Mouse (Mus musculus): Measurements from ENCODE around the gene Kcnh7. TPM values are rescaled to one million over a fixed set of nuclear protein-coding genes. Genes with fewer than 3 reads are reported as not detected.

The Kcnh7 gene
- polyA plus RNA-seq, 1 experiment from 2014 or later = 0.95 TPM

DNA sequence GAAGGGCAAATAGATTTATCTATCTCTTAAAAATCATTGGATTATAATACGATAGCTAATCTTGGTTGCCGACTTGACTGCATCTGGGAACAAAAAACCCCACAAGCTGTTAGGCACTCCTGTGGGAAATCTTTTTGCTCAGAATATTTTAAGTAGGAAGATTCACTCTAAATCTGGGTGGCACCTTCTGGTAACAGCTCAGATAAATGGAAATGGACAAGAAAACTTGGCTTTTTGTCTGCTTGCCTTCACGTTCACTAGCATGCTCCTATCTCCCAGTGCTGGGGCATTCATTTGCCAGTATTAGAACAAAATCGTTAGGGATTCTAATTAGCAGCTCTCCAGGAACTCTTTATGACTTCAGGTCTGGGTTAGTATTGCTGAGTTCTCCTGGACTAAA lies 260.3 kb downstream of the Kcnh7 start:
- Histone ChIP-seq H3K27me3 (no peaks in the 10 kb centered on the region), H3K4me2 (replicated peaks) (no peak overlapping the region), H3K36me3 (no peaks in the 10 kb centered on the region), H3K9ac (no peak overlapping the region), H3K4me1 (no peaks in the 10 kb centered on the region), H3K27ac (no peak overlapping the region), H3K9me3 (no peaks in the 10 kb centered on the region), H3K4me3 (no peak overlapping the region)
- 68% methylated on average over 4 of the region's 4 CpGs for WGBS
- no peak for ATAC-seq (ENCODE audit: low FRiP score, low read depth)

DNA sequence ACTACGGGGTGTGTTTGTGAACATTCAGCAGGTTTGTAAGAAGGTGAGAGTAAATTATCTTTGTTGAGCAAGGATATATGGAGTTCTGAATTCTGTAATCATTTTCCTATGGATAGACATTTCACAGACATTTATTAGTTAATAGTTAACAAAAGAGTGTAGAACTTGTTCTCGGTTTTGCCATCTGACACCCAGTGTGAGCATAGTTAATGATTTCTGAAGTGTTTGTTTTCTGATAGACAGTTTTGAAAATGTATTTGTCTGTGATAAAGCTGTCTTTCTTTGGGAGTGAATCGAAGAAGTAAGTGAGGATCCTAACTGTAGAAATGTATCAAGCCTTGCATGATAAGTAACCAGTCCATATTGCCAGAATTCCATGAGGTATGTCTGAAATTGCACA lies 276.4 kb downstream of the Kcnh7 start:
- Histone ChIP-seq H3K4me2 (replicated peaks) (no peak overlapping the region), H3K9ac (no peak overlapping the region), H3K9me3 (no peaks in the 10 kb centered on the region), H3K36me3 (no peaks in the 10 kb centered on the region), H3K27ac (no peak overlapping the region), H3K4me3 (no peak overlapping the region), H3K27me3 (no peaks in the 10 kb centered on the region), H3K4me1 (no peaks in the 10 kb centered on the region)
- ATAC-seq (ENCODE audit: low FRiP score, low read depth) = no peak
- 79% methylated on average over 3 of the region's 3 CpGs for whole genome bisulfite sequencing

- H3K9me3 ChIP-seq = no peaks in the 10 kb centered on the region
- H3K9ac ChIP-seq = no peak overlapping the region
- no peak for ATAC-seq (ENCODE audit: low FRiP score, low read depth)
- no peak overlapping the region for H3K4me2 ChIP-seq (replicated peaks)
- H3K4me1 ChIP-seq = no peaks in the 10 kb centered on the region
- no peak overlapping the region for H3K27ac ChIP-seq
- WGBS = 60% methylated on average over 1 of the region's 1 CpGs
- H3K27me3 ChIP-seq = no peaks in the 10 kb centered on the region
- no peak overlapping the region for H3K4me3 ChIP-seq
- no peaks in the 10 kb centered on the region for H3K36me3 ChIP-seq
Measured at GRCm38 (mm10) chr2:62902363-62903353, 281.4 kb downstream of the Kcnh7 start.

- Histone ChIP-seq H3K4me1 (no peaks in the 10 kb centered on the region), H3K9me3 (no peaks in the 10 kb centered on the region), H3K4me3 (no peak overlapping the region), H3K27me3 (no peaks in the 10 kb centered on the region), H3K4me2 (replicated peaks) (no peak overlapping the region), H3K36me3 (no peaks in the 10 kb centered on the region), H3K9ac (no peak overlapping the region), H3K27ac (no peak overlapping the region)
- WGBS = 62% methylated on average over 4 of the region's 4 CpGs
- ATAC-seq (ENCODE audit: low FRiP score, low read depth) = no peak
Measured at GRCm38 (mm10) chr2:62878763-62879162, 305.3 kb downstream of the Kcnh7 start.

- Histone ChIP-seq H3K4me1 (no peaks in the 10 kb centered on the region), H3K4me2 (replicated peaks) (no peak overlapping the region), H3K9ac (no peak overlapping the region), H3K9me3 (no peaks in the 10 kb centered on the region), H3K4me3 (no peak overlapping the region), H3K27me3 (no peaks in the 10 kb centered on the region), H3K36me3 (no peaks in the 10 kb centered on the region), H3K27ac (no peak overlapping the region)
- ATAC-seq (ENCODE audit: low FRiP score, low read depth) = no peak
- 94% methylated on average over 3 of the region's 3 CpGs for WGBS
Measured at GRCm38 (mm10) chr2:62855391-62855790, 328.7 kb downstream of the Kcnh7 start.

DNA sequence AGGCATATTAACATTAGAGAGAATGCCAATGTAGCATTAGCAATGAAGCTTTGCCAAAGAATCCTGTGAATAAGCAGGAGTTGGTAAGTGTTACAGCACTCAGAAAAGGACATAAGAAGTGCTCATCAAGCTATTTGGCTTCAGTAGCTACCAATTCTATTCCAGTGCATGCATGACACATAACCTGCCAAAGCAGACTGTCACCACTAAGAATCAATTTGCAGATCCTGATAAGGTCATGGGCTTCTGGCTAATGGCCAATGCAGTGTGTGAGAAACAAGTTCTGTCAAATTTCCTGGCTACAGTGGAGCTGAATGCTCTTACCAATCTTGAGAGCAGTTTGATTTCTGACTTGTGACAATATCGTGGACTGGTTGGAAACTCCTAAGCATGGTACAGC lies 341.5 kb downstream of the Kcnh7 start:
- H3K9me3 ChIP-seq = no peaks in the 10 kb centered on the region
- H3K27ac ChIP-seq = no peak overlapping the region
- WGBS = 98% methylated on average over 1 of the region's 1 CpGs
- no peaks in the 10 kb centered on the region for H3K27me3 ChIP-seq
- no peak overlapping the region for H3K9ac ChIP-seq
- ATAC-seq (ENCODE audit: low FRiP score, low read depth) = no peak
- H3K4me2 ChIP-seq (replicated peaks) = no peak overlapping the region
- no peaks in the 10 kb centered on the region for H3K4me1 ChIP-seq
- H3K4me3 ChIP-seq = no peak overlapping the region
- H3K36me3 ChIP-seq = no peaks in the 10 kb centered on the region

DNA sequence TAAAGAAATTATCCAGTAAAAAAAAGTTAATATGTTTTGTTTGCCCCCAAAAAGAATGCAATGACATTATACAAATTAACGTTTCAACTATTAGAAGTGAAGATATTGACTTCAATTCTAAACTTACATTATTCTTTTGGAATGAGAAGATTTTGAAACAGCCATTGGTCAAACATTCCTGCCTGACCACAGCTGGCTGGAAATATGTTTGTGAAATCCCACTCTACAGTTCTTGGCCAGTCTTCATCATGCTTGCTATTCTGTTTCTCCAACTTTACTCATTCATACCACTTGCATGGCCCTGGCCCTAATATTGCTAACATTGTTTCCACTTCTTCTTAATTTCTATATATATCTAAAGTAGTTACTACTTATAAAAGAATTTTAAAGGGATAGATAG lies 349.8 kb downstream of the Kcnh7 start:
- no peak overlapping the region for H3K27ac ChIP-seq
- H3K9me3 ChIP-seq = no peaks in the 10 kb centered on the region
- no peak overlapping the region for H3K4me2 ChIP-seq (replicated peaks)
- no peak for ATAC-seq (ENCODE audit: low FRiP score, low read depth)
- no peaks in the 10 kb centered on the region for H3K27me3 ChIP-seq
- no peaks in the 10 kb centered on the region for H3K36me3 ChIP-seq
- 83% methylated on average over 1 of the region's 1 CpGs for WGBS
- H3K4me1 ChIP-seq = no peaks in the 10 kb centered on the region
- no peak overlapping the region for H3K9ac ChIP-seq
- H3K4me3 ChIP-seq = no peak overlapping the region

- 75% methylated on average over 2 of the region's 2 CpGs for WGBS
- Histone ChIP-seq H3K4me3 (no peak overlapping the region), H3K27me3 (no peaks in the 10 kb centered on the region), H3K36me3 (no peaks in the 10 kb centered on the region), H3K9ac (no peak overlapping the region), H3K4me2 (replicated peaks) (no peak overlapping the region), H3K4me1 (no peaks in the 10 kb centered on the region), H3K9me3 (no peaks in the 10 kb centered on the region), H3K27ac (no peak overlapping the region)
- ATAC-seq (ENCODE audit: low FRiP score, low read depth) = no peak
Measured at GRCm38 (mm10) chr2:62819231-62819630, 364.9 kb downstream of the Kcnh7 start.

- Histone ChIP-seq H3K27ac (no peak overlapping the region), H3K4me2 (replicated peaks) (no peak overlapping the region), H3K36me3 (no peaks in the 10 kb centered on the region), H3K4me1 (no peaks in the 10 kb centered on the region), H3K9ac (no peak overlapping the region), H3K27me3 (no peaks in the 10 kb centered on the region), H3K4me3 (no peak overlapping the region), H3K9me3 (no peaks in the 10 kb centered on the region)
- WGBS = 76% methylated on average over 3 of the region's 3 CpGs
- ATAC-seq (ENCODE audit: low FRiP score, low read depth) = no peak
Measured at GRCm38 (mm10) chr2:62816016-62816415, 368.1 kb downstream of the Kcnh7 start.

GRCm38 (mm10) chr2:62808813-62809212 lies 375.3 kb downstream of the Kcnh7 start:
- 63% methylated on average over 4 of the region's 4 CpGs for WGBS
- Histone ChIP-seq H3K27me3 (no peaks in the 10 kb centered on the region), H3K9me3 (no peaks in the 10 kb centered on the region), H3K4me2 (replicated peaks) (no peak overlapping the region), H3K27ac (no peak overlapping the region), H3K36me3 (no peaks in the 10 kb centered on the region), H3K9ac (no peak overlapping the region), H3K4me1 (no peaks in the 10 kb centered on the region), H3K4me3 (no peak overlapping the region)
- ATAC-seq (ENCODE audit: low FRiP score, low read depth) = no peak

DNA sequence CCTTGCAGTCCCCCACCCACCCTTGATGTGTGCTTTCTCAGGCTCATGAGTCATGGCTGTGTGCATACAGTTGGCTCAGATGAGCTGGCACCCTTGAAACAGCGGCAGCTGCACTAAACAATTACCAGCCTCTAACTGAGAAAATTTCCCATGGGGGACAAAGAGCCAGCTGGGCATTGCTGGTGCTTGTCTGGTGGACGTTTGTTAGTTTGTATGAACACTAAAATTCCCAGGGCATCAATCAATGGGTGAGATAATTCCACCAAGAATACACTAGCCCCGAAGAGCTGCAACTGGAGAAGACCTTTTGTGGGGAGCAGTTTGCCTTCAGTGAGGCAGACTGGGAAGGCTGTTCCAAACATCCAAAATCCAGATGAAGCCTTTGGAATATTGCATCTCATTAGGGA lies 376.6 kb downstream of the Kcnh7 start:
- Histone ChIP-seq H3K9me3 (no peaks in the 10 kb centered on the region), H3K4me2 (replicated peaks) (no peak overlapping the region), H3K4me3 (no peak overlapping the region), H3K27ac (no peak overlapping the region), H3K36me3 (no peaks in the 10 kb centered on the region), H3K27me3 (no peaks in the 10 kb centered on the region), H3K9ac (no peak overlapping the region), H3K4me1 (no peaks in the 10 kb centered on the region)
- no peak for ATAC-seq (ENCODE audit: low FRiP score, low read depth)
- WGBS = 58% methylated on average over 3 of the region's 3 CpGs

GRCm38 (mm10) chr2:62806931-62807330 lies 377.2 kb downstream of the Kcnh7 start:
- 88% methylated on average over 3 of the region's 3 CpGs for WGBS

GRCm38 (mm10) chr2:62804030-62804429 lies 380.1 kb downstream of the Kcnh7 start:
- no peak overlapping the region for H3K4me3 ChIP-seq
- H3K36me3 ChIP-seq = no peaks in the 10 kb centered on the region
- H3K4me1 ChIP-seq = no peaks in the 10 kb centered on the region
- 72% methylated on average over 1 of the region's 1 CpGs for WGBS
- H3K27ac ChIP-seq = no peak overlapping the region
- H3K9ac ChIP-seq = no peak overlapping the region
- no peaks in the 10 kb centered on the region for H3K27me3 ChIP-seq
- no peaks in the 10 kb centered on the region for H3K9me3 ChIP-seq
- no peak for ATAC-seq (ENCODE audit: low FRiP score, low read depth)
- no peak overlapping the region for H3K4me2 ChIP-seq (replicated peaks)

More at GRCm38 (mm10) chr2:62806931-62807330, 377.2 kb downstream of the Kcnh7 start:
- Histone ChIP-seq H3K9me3 (no peaks in the 10 kb centered on the region), H3K4me1 (no peaks in the 10 kb centered on the region), H3K27me3 (no peaks in the 10 kb centered on the region), H3K27ac (no peak overlapping the region), H3K9ac (no peak overlapping the region), H3K36me3 (no peaks in the 10 kb centered on the region), H3K4me3 (no peak overlapping the region), H3K4me2 (replicated peaks) (no peak overlapping the region)
- no peak for ATAC-seq (ENCODE audit: low FRiP score, low read depth)

All from limb, embryonic 13.5 days (tissue).